Mouse (Mus musculus): ENCODE results near the gene Xylb.

- TF ChIP-seq EP300 (IDR thresholded peaks at IDR 0.05) (no peak), CTCF (IDR thresholded peaks at IDR 0.05) (no peak)
Observed at GRCm38 (mm10) chr9:119409864-119410263, 52.7 kb downstream of the Xylb start.

All from lung, postnatal 0 days (tissue).